Mouse (Mus musculus) ES-Bruce4 (cell line): ENCODE results near the gene Fpgs. TPM values are rescaled to one million over a fixed set of nuclear protein-coding genes. Genes with fewer than 3 reads are reported as not detected.

Experiments
- H3K27ac ChIP-seq: 2 replicates; pipeline ENCODE4 v1.5.1; 2012; ENCODE audit warnings: low read length, inconsistent platforms; ENCODE audit not compliant: insufficient read depth
- H3K27me3 ChIP-seq: 2 replicates; pipeline ENCODE4 v1.6.1; 2012; ENCODE audit warnings: mild to moderate bottlenecking, low read length, inconsistent platforms; ENCODE audit not compliant: control insufficient read depth, poor library complexity, insufficient read depth, severe bottlenecking
- H3K36me3 ChIP-seq: 2 replicates; pipeline ENCODE4 v1.6.1; 2012; ENCODE audit warnings: inconsistent platforms, mild to moderate bottlenecking, low read length, moderate library complexity; ENCODE audit not compliant: control insufficient read depth, poor library complexity, insufficient read depth, severe bottlenecking
- H3K4me1 ChIP-seq: one replicate; pipeline ENCODE4 v1.8.1; 2011; ENCODE audit warnings: low read length; ENCODE audit not compliant: control insufficient read depth, insufficient read depth
- H3K4me3 ChIP-seq: 2 replicates; pipeline ENCODE4 v1.5.1; 2011; ENCODE audit warnings: low read depth, mild to moderate bottlenecking, low read length
- H3K9ac ChIP-seq: 2 replicates; pipeline ENCODE4 v1.6.1; 2012; ENCODE audit warnings: low read depth, mild to moderate bottlenecking, inconsistent platforms; ENCODE audit not compliant: poor library complexity, severe bottlenecking
- H3K9me3 ChIP-seq: replicated peaks from 2 replicates; pipeline ENCODE4 v1.6.1; 2012; ENCODE audit warnings: mild to moderate bottlenecking, low read length, inconsistent platforms; ENCODE audit not compliant: control insufficient read depth, poor library complexity, insufficient read depth, severe bottlenecking
- CTCF ChIP-seq: IDR thresholded peaks from one replicate; pipeline ENCODE4 v1.8.1; 2011; ENCODE audit warnings: low read depth, low read length
- EP300 ChIP-seq: IDR thresholded peaks from 2 replicates; pipeline ENCODE4 v1.6.1; 2011; ENCODE audit warnings: low read depth, low read length; ENCODE audit not compliant: insufficient read depth
- POLR2A ChIP-seq: IDR thresholded peaks from one replicate; pipeline ENCODE4 v1.8.1; 2011; ENCODE audit warnings: low read length; ENCODE audit not compliant: insufficient read depth
- polyA plus RNA-seq: library from polyadenylated mRNA; stranded (reverse); fragments of >200 nt; gene quantifications from 2 replicates; pipeline ENCODE4 v1.2.4, GENCODE M21; 2011; ENCODE audit warnings: low read depth; ENCODE audit not compliant: missing spikeins, insufficient read depth, insufficient read length

Fpgs gene
- polyA plus RNA-seq, 1 experiment, result 45.7 TPM

GRCm38 (mm10) chr2:32736306-32736829, 32.4 kb upstream of the Fpgs start:
- no peak overlapping the region for H3K4me3 ChIP-seq
- H3K9me3 ChIP-seq, result no peaks in the 10 kb centered on the region
- no peak overlapping the region for H3K9ac ChIP-seq
- no peaks in the 10 kb centered on the region for H3K36me3 ChIP-seq
- no peaks in the 10 kb centered on the region for H3K27me3 ChIP-seq
- TF ChIP-seq EP300, result no peak
- no peak for TF ChIP-seq POLR2A
- TF ChIP-seq CTCF, result no peak
- no peaks in the 10 kb centered on the region for H3K4me1 ChIP-seq
- no peak overlapping the region for H3K27ac ChIP-seq

- no peak overlapping the region for H3K4me3 ChIP-seq
- H3K36me3 ChIP-seq, result no peaks in the 10 kb centered on the region
- TF ChIP-seq EP300, result no peak
- no peak for TF ChIP-seq POLR2A
- no peak for TF ChIP-seq CTCF
- no peaks in the 10 kb centered on the region for H3K4me1 ChIP-seq
- no peak overlapping the region for H3K9ac ChIP-seq
- no peaks in the 10 kb centered on the region for H3K27me3 ChIP-seq
- no peaks in the 10 kb centered on the region for H3K9me3 ChIP-seq
- H3K27ac ChIP-seq, result no peak overlapping the region
These were observed 31.0 kb upstream of the Fpgs start for GRCm38 (mm10) chr2:32734933-32735332.

GRCm38 (mm10) chr2:32734480-32734879, 30.5 kb upstream of the Fpgs start:
- Histone ChIP-seq H3K27me3 (no peaks in the 10 kb centered on the region), H3K36me3 (no peaks in the 10 kb centered on the region), H3K4me1 (no peaks in the 10 kb centered on the region), H3K9me3 (no peaks in the 10 kb centered on the region), H3K27ac (no peak overlapping the region), H3K4me3 (no peak overlapping the region), H3K9ac (no peak overlapping the region)
- no peak for TF ChIP-seq POLR2A
- TF ChIP-seq EP300, result no peak
- TF ChIP-seq CTCF, result no peak

- Histone ChIP-seq H3K36me3 (no peaks in the 10 kb centered on the region), H3K4me3 (no peak overlapping the region), H3K4me1 (peaks cover 2% of the 10 kb centered on the region), H3K27ac (no peak overlapping the region), H3K27me3 (no peaks in the 10 kb centered on the region), H3K9ac (no peak overlapping the region), H3K9me3 (no peaks in the 10 kb centered on the region)
- TF ChIP-seq CTCF (no peak), POLR2A (no peak), EP300 (no peak)
These were observed 28.8 kb upstream of the Fpgs start for GRCm38 (mm10) chr2:32732695-32733094.

GRCm38 (mm10) chr2:32731911-32732310, 28.0 kb upstream of the Fpgs start:
- peaks cover 2% of the 10 kb centered on the region for H3K4me1 ChIP-seq
- H3K27me3 ChIP-seq, result no peaks in the 10 kb centered on the region
- TF ChIP-seq CTCF, result no peak
- no peak for TF ChIP-seq EP300
- TF ChIP-seq POLR2A, result no peak
- H3K27ac ChIP-seq, result no peak overlapping the region
- no peaks in the 10 kb centered on the region for H3K9me3 ChIP-seq
- no peaks in the 10 kb centered on the region for H3K36me3 ChIP-seq
- H3K4me3 ChIP-seq, result no peak overlapping the region
- no peak overlapping the region for H3K9ac ChIP-seq

GRCm38 (mm10) chr2:32730854-32731253, 26.9 kb upstream of the Fpgs start:
- H3K36me3 ChIP-seq, result no peaks in the 10 kb centered on the region
- no peaks in the 10 kb centered on the region for H3K9me3 ChIP-seq
- peaks cover 2% of the 10 kb centered on the region for H3K4me1 ChIP-seq
- H3K27me3 ChIP-seq, result no peaks in the 10 kb centered on the region
- H3K9ac ChIP-seq, result no peak overlapping the region
- H3K4me3 ChIP-seq, result no peak overlapping the region
- TF ChIP-seq CTCF (no peak), POLR2A (no peak), EP300 (no peak)
- no peak overlapping the region for H3K27ac ChIP-seq
